Mouse (Mus musculus): ENCODE measurements around the gene Zdhhc17.

GRCm38 (mm10) chr10:110952937-110953451 lies 56.9 kb downstream of the Zdhhc17 start:
- TF ChIP-seq CTCF (IDR thresholded peaks at IDR 0.05; ENCODE audit: low read depth, low read length) (no peak), EP300 (IDR thresholded peaks at IDR 0.05; ENCODE audit: insufficient read depth, low read depth, low read length) (no peak), POLR2A (IDR thresholded peaks at IDR 0.05; ENCODE audit: insufficient read depth, low read length) (no peak)
